Mouse (Mus musculus): ENCODE measurements around the gene Mapk8ip1. TPM values are rescaled to one million over a fixed set of nuclear protein-coding genes. Genes with fewer than 3 reads are reported as not detected.

Mapk8ip1 gene
- polyA plus RNA-seq, 1 experiment from 2014 or later = 19.9 TPM

- no peak overlapping the region for H3K4me3 ChIP-seq (ENCODE audit: low read depth, low read length)
- ATAC-seq (ENCODE audit: insufficient number of reproducible peaks, low FRiP score, low TSS enrichment, low read depth) = no peak
- no peaks in the 10 kb centered on the region for H3K9me3 ChIP-seq (ENCODE audit: control insufficient read depth, low read length)
- H3K27me3 ChIP-seq (ENCODE audit: control insufficient read depth, insufficient read depth, low read length) = no peaks in the 10 kb centered on the region; the same call in 1 of the 2 replicates
- 88% methylated on average over 30 of the region's 30 CpGs for WGBS
- H3K4me2 ChIP-seq (ENCODE audit: low read depth, severe bottlenecking) = no peak overlapping the region
- peaks cover 29% of the 10 kb centered on the region for H3K4me1 ChIP-seq (ENCODE audit: control insufficient read depth, insufficient read depth, low read length)
- no peak overlapping the region for H3K9ac ChIP-seq (ENCODE audit: low read length)
- H3K36me3 ChIP-seq (ENCODE audit: control insufficient read depth, insufficient read depth, low read length) = peaks cover 5% of the 10 kb centered on the region; the same call in 1 of the 2 replicates
- no peak for DNase-seq (ENCODE audit: low spot score)
- H3K27ac ChIP-seq (replicated peaks; ENCODE audit: low read depth, low read length) = no peak overlapping the region
These were observed 14.1 kb downstream of the Mapk8ip1 start for GRCm38 (mm10) chr2:92386821-92387570.

GRCm38 (mm10) chr2:92385113-92386051, 15.7 kb downstream of the Mapk8ip1 start:
- Histone ChIP-seq H3K27me3 (ENCODE audit: control insufficient read depth, insufficient read depth, low read length) (no peaks in the 10 kb centered on the region; the same call in 1 of the 2 replicates), H3K4me2 (ENCODE audit: low read depth, severe bottlenecking) (no peak overlapping the region), H3K36me3 (ENCODE audit: control insufficient read depth, insufficient read depth, low read length) (peaks cover 5% of the 10 kb centered on the region; the same call in 1 of the 2 replicates), H3K27ac (replicated peaks; ENCODE audit: low read depth, low read length) (no peak overlapping the region), H3K4me3 (ENCODE audit: low read depth, low read length) (no peak overlapping the region), H3K9ac (ENCODE audit: low read length) (no peak overlapping the region), H3K4me1 (ENCODE audit: control insufficient read depth, insufficient read depth, low read length) (peaks cover 13% of the 10 kb centered on the region; the same call in 1 of the 2 replicates), H3K9me3 (ENCODE audit: control insufficient read depth, low read length) (no peaks in the 10 kb centered on the region)
- no peak for DNase-seq (ENCODE audit: low spot score)
- no peak for ATAC-seq (ENCODE audit: insufficient number of reproducible peaks, low FRiP score, low TSS enrichment, low read depth)
- WGBS = 83% methylated on average over 22 of the region's 22 CpGs

GRCm38 (mm10) chr2:92384101-92384500, 17.0 kb downstream of the Mapk8ip1 start:
- H3K4me3 ChIP-seq (ENCODE audit: low read depth, low read length) = no peak overlapping the region
- WGBS = 76% methylated on average over 4 of the region's 4 CpGs
- no peak overlapping the region for H3K4me2 ChIP-seq (ENCODE audit: low read depth, severe bottlenecking)
- 0 out of 2 replicates have a peak, but pooled peaks cover 6% of the 10 kb centered on the region for H3K4me1 ChIP-seq (ENCODE audit: control insufficient read depth, insufficient read depth, low read length)
- DNase-seq (ENCODE audit: low spot score) = no peak
- H3K27ac ChIP-seq (replicated peaks; ENCODE audit: low read depth, low read length) = no peak overlapping the region
- H3K27me3 ChIP-seq (ENCODE audit: control insufficient read depth, insufficient read depth, low read length) = no peaks in the 10 kb centered on the region
- H3K9me3 ChIP-seq (ENCODE audit: control insufficient read depth, low read length) = no peaks in the 10 kb centered on the region
- H3K9ac ChIP-seq (ENCODE audit: low read length) = no peak overlapping the region
- H3K36me3 ChIP-seq (ENCODE audit: control insufficient read depth, insufficient read depth, low read length) = peaks cover 5% of the 10 kb centered on the region; the same call in 1 of the 2 replicates
- ATAC-seq (ENCODE audit: insufficient number of reproducible peaks, low FRiP score, low TSS enrichment, low read depth) = no peak

GRCm38 (mm10) chr2:92382759-92383158, 18.3 kb downstream of the Mapk8ip1 start:
- Histone ChIP-seq H3K9me3 (ENCODE audit: control insufficient read depth, low read length) (no peaks in the 10 kb centered on the region), H3K27me3 (ENCODE audit: control insufficient read depth, insufficient read depth, low read length) (no peaks in the 10 kb centered on the region), H3K4me2 (ENCODE audit: low read depth, severe bottlenecking) (no peak overlapping the region), H3K36me3 (ENCODE audit: control insufficient read depth, insufficient read depth, low read length) (peaks cover 5% of the 10 kb centered on the region; the same call in 1 of the 2 replicates), H3K9ac (ENCODE audit: low read length) (no peak overlapping the region), H3K27ac (replicated peaks; ENCODE audit: low read depth, low read length) (no peak overlapping the region), H3K4me1 (ENCODE audit: control insufficient read depth, insufficient read depth, low read length) (no peaks in the 10 kb centered on the region), H3K4me3 (ENCODE audit: low read depth, low read length) (no peak overlapping the region)
- no peak for ATAC-seq (ENCODE audit: insufficient number of reproducible peaks, low FRiP score, low TSS enrichment, low read depth)
- DNase-seq (ENCODE audit: low spot score) = no peak
- WGBS = 84% methylated on average over 4 of the region's 4 CpGs

- no peaks in the 10 kb centered on the region for H3K27me3 ChIP-seq (ENCODE audit: control insufficient read depth, insufficient read depth, low read length)
- ATAC-seq (ENCODE audit: insufficient number of reproducible peaks, low FRiP score, low TSS enrichment, low read depth) (no peak), DNase-seq (ENCODE audit: low spot score) (no peak)
- H3K4me1 ChIP-seq (ENCODE audit: control insufficient read depth, insufficient read depth, low read length) = no peaks in the 10 kb centered on the region
- no peak within 1 kb of the TSS for H3K9ac ChIP-seq (ENCODE audit: low read length)
- no peaks in the 10 kb centered on the region for H3K9me3 ChIP-seq (ENCODE audit: control insufficient read depth, low read length)
- WGBS = 83% methylated on average over 5 of the region's 5 CpGs
- H3K27ac ChIP-seq (replicated peaks; ENCODE audit: low read depth, low read length) = no peak within 1 kb of the TSS
- no peak within 1 kb of the TSS for H3K4me2 ChIP-seq (ENCODE audit: low read depth, severe bottlenecking)
- peaks cover 5% of the 10 kb centered on the region; the same call in 1 of the 2 replicates for H3K36me3 ChIP-seq (ENCODE audit: control insufficient read depth, insufficient read depth, low read length)
- no peak within 1 kb of the TSS for H3K4me3 ChIP-seq (ENCODE audit: low read depth, low read length)
These were observed 19.0 kb downstream of the Mapk8ip1 start, which contains the start of gene 1700029I15Rik for GRCm38 (mm10) chr2:92381901-92382588. TSS of gene 1700029I15Rik (plus strand) at chr2:92382538.

GRCm38 (mm10) chr2:92381161-92381560, 19.9 kb downstream of the Mapk8ip1 start:
- no peak overlapping the region for H3K4me2 ChIP-seq (ENCODE audit: low read depth, severe bottlenecking)
- no peaks in the 10 kb centered on the region for H3K4me1 ChIP-seq (ENCODE audit: control insufficient read depth, insufficient read depth, low read length)
- H3K9ac ChIP-seq (ENCODE audit: low read length) = no peak overlapping the region
- H3K4me3 ChIP-seq (ENCODE audit: low read depth, low read length) = no peak overlapping the region
- ATAC-seq (ENCODE audit: insufficient number of reproducible peaks, low FRiP score, low TSS enrichment, low read depth) = no peak
- 88% methylated on average over 5 of the region's 5 CpGs for WGBS
- no peaks in the 10 kb centered on the region for H3K9me3 ChIP-seq (ENCODE audit: control insufficient read depth, low read length)
- H3K36me3 ChIP-seq (ENCODE audit: control insufficient read depth, insufficient read depth, low read length) = peaks cover 4% of the 10 kb centered on the region; the same call in 1 of the 2 replicates
- H3K27me3 ChIP-seq (ENCODE audit: control insufficient read depth, insufficient read depth, low read length) = no peaks in the 10 kb centered on the region
- H3K27ac ChIP-seq (replicated peaks; ENCODE audit: low read depth, low read length) = no peak overlapping the region
- DNase-seq (ENCODE audit: low spot score) = no peak

GRCm38 (mm10) chr2:92380495-92381050, 20.5 kb downstream of the Mapk8ip1 start:
- WGBS = 77% methylated on average over 6 of the region's 6 CpGs
- ATAC-seq (ENCODE audit: insufficient number of reproducible peaks, low FRiP score, low TSS enrichment, low read depth) (no peak), DNase-seq (ENCODE audit: low spot score) (no peak)

More at GRCm38 (mm10) chr2:92380495-92381050, 20.5 kb downstream of the Mapk8ip1 start:
- Histone ChIP-seq H3K27me3 (ENCODE audit: control insufficient read depth, insufficient read depth, low read length) (no peaks in the 10 kb centered on the region), H3K4me2 (ENCODE audit: low read depth, severe bottlenecking) (no peak overlapping the region), H3K9me3 (ENCODE audit: control insufficient read depth, low read length) (no peaks in the 10 kb centered on the region), H3K36me3 (ENCODE audit: control insufficient read depth, insufficient read depth, low read length) (no peaks in the 10 kb centered on the region; the same call in 1 of the 2 replicates), H3K4me1 (ENCODE audit: control insufficient read depth, insufficient read depth, low read length) (peaks cover 4% of the 10 kb centered on the region), H3K27ac (replicated peaks; ENCODE audit: low read depth, low read length) (no peak overlapping the region), H3K4me3 (ENCODE audit: low read depth, low read length) (no peak overlapping the region), H3K9ac (ENCODE audit: low read length) (no peak overlapping the region)

Data from limb, embryonic 11.5 days (tissue).